Mouse (Mus musculus) adrenal gland, postnatal 0 days (tissue): ENCODE data around the gene Rhd. TPM values are rescaled to one million over a fixed set of nuclear protein-coding genes. Genes with fewer than 3 reads are reported as not detected.

ENCODE experiments used
- polyA plus RNA-seq: library from polyadenylated mRNA; unstranded; fragments of >200 nt; fragmentation: Nextera tagmentation; extraction: Ambion mirVana; gene quantifications from 2 replicates; pipeline ENCODE4 v1.2.1, GENCODE M21; 2015

Rhd gene
- 11.6 and 24.3 TPM in 2 replicates for polyA plus RNA-seq

GRCm38 (mm10) chr4:134863937-134864729, at the start of gene Rhd:
Gene Rhd (plus strand): TSS chr4:134864536.

GRCm38 (mm10) chr4:134853259-134853636, 11.1 kb upstream of the Rhd start, which contains the start of gene Maco1:
Gene Maco1 (minus strand): TSS chr4:134853345.

GRCm38 (mm10) chr4:134914864-134915209, 50.5 kb downstream of the Rhd start, which contains the start of gene Tmem50a:
Gene Tmem50a (minus strand): TSS chr4:134915024.

GRCm38 (mm10) chr4:134923258-134924018, 59.1 kb downstream of the Rhd start, which contains the start of gene Rsrp1:
Gene Rsrp1 (plus strand): TSS chr4:134923592.

GRCm38 (mm10) chr4:134930684-134931481, 66.5 kb downstream of the Rhd start, which contains the start of gene Syf2:
Gene Syf2 (plus strand): TSS chr4:134930898.

Other genes with a start within 250 kb of the Rhd start
- gene Man1c1, start 160.2 kb upstream of the Rhd start, polyA plus RNA-seq = 9.6 and 9.7 TPM in 2 replicates
- 13.8 and 28.3 TPM in 2 replicates for gene Ldlrap1, start 96.5 kb upstream of the Rhd start, polyA plus RNA-seq
- 28.5 and 31.3 TPM in 2 replicates for gene Maco1, start 11.2 kb upstream of the Rhd start, polyA plus RNA-seq
- 439 and 550 TPM in 2 replicates for gene Tmem50a, start 50.5 kb downstream of the Rhd start, polyA plus RNA-seq
- 200 and 350 TPM in 2 replicates for gene Rsrp1, start 59.1 kb downstream of the Rhd start, polyA plus RNA-seq
- gene Syf2, start 66.4 kb downstream of the Rhd start, polyA plus RNA-seq = 135 and 146 TPM in 2 replicates